8 mouse cellular contexts compared by ENCODE assay signal in genomic region chr2:7270051-7270450, GRCm38 (mm10).
DNase-seq lines count a peak whose midpoint lies in the region; ATAC-seq and TF ChIP-seq lines count a peak whose summit lies in the region.

No protein-coding gene starts in this region.

- no peak for TF ChIP-seq CTCF in layer of hippocampus, adult 2 months (conservative IDR thresholded peaks at IDR 0.05)

- H3K27ac ChIP-seq in midbrain, embryonic 11.5 days (ENCODE audit: low read depth, low read length): no peak overlapping the region
- H3K27ac ChIP-seq in midbrain, embryonic 16.5 days (ENCODE audit: low read length): no peak overlapping the region
- H3K27ac ChIP-seq in layer of hippocampus, adult 2 months: peak overlapping the region; percentile 96
- no peak overlapping the region for H3K27ac ChIP-seq in intestine, embryonic 16.5 days (ENCODE audit: low read length)
- no peak overlapping the region for H3K27ac ChIP-seq in forebrain, embryonic 11.5 days (ENCODE audit: low read depth, low read length)

- no peaks in the 10 kb centered on the region for H3K27me3 ChIP-seq in midbrain, embryonic 11.5 days (ENCODE audit: control insufficient read depth, insufficient read depth, low read length)
- no peaks in the 10 kb centered on the region for H3K27me3 ChIP-seq in midbrain, embryonic 16.5 days (ENCODE audit: control insufficient read depth, insufficient read depth, low read depth, low read length)
- H3K27me3 ChIP-seq in intestine, embryonic 16.5 days (replicated peaks; ENCODE audit: control insufficient read depth, insufficient read depth, low read length): no peaks in the 10 kb centered on the region
- H3K27me3 ChIP-seq in forebrain, embryonic 11.5 days (ENCODE audit: control insufficient read depth, insufficient read depth, low read length): no peaks in the 10 kb centered on the region

- peak; percentile 19 for DNase-seq in midbrain, embryonic 11.5 days (ENCODE audit: low spot score, missing footprints)
- DNase-seq in layer of hippocampus, adult 2 months (ENCODE audit: low spot score in 2 of 2): peak; percentile 88 to 94
- peak; percentile 49 for DNase-seq in thymus, postnatal 4 days
- DNase-seq in forebrain, embryonic 11.5 days (ENCODE audit: low spot score): no peak
- DNase-seq in retina, embryonic 14.5 days (ENCODE audit: low spot score): no peak

- H3K9me3 ChIP-seq in midbrain, embryonic 11.5 days (ENCODE audit: control insufficient read depth, low read length): no peaks in the 10 kb centered on the region
- no peaks in the 10 kb centered on the region for H3K9me3 ChIP-seq in midbrain, embryonic 16.5 days (replicated peaks; ENCODE audit: control insufficient read depth, low read length, poor library complexity, severe bottlenecking)
- no peaks in the 10 kb centered on the region for H3K9me3 ChIP-seq in intestine, embryonic 16.5 days (ENCODE audit: control insufficient read depth, low read length)
- no peaks in the 10 kb centered on the region for H3K9me3 ChIP-seq in forebrain, embryonic 11.5 days (ENCODE audit: control insufficient read depth, low read length)

- H3K4me1 ChIP-seq in midbrain, embryonic 11.5 days (ENCODE audit: control insufficient read depth, insufficient read depth, low read length): no peaks in the 10 kb centered on the region
- no peaks in the 10 kb centered on the region for H3K4me1 ChIP-seq in midbrain, embryonic 16.5 days (ENCODE audit: control insufficient read depth, insufficient read depth, low read length)
- no peaks in the 10 kb centered on the region for H3K4me1 ChIP-seq in intestine, embryonic 16.5 days (ENCODE audit: control insufficient read depth, insufficient read depth, low read length)
- no peaks in the 10 kb centered on the region for H3K4me1 ChIP-seq in forebrain, embryonic 11.5 days (replicated peaks; ENCODE audit: control insufficient read depth, insufficient read depth, low read length)

- WGBS in midbrain, embryonic 11.5 days: 82% methylated on average over 7 of the region's 7 CpGs
- WGBS in midbrain, embryonic 16.5 days: 79% methylated on average over 7 of the region's 7 CpGs
- 79% methylated on average over 7 of the region's 7 CpGs for WGBS in intestine, embryonic 16.5 days
- WGBS in forebrain, embryonic 11.5 days: 84% methylated on average over 7 of the region's 7 CpGs

- no peak overlapping the region for H3K9ac ChIP-seq in midbrain, embryonic 11.5 days (ENCODE audit: low read length)
- H3K9ac ChIP-seq in midbrain, embryonic 16.5 days (ENCODE audit: low read depth, low read length): no peak overlapping the region
- no peak overlapping the region for H3K9ac ChIP-seq in intestine, embryonic 16.5 days (ENCODE audit: low read depth, low read length)
- no peak overlapping the region for H3K9ac ChIP-seq in forebrain, embryonic 11.5 days (ENCODE audit: low read length)

- H3K4me3 ChIP-seq in midbrain, embryonic 11.5 days (ENCODE audit: low read depth, low read length): no peak overlapping the region
- no peak overlapping the region for H3K4me3 ChIP-seq in midbrain, embryonic 16.5 days (ENCODE audit: low read depth, low read length)
- H3K4me3 ChIP-seq in layer of hippocampus, adult 2 months: no peak overlapping the region
- no peak overlapping the region for H3K4me3 ChIP-seq in intestine, embryonic 16.5 days (ENCODE audit: low read length)
- H3K4me3 ChIP-seq in forebrain, embryonic 11.5 days (ENCODE audit: low read depth, low read length): no peak overlapping the region

- ATAC-seq in midbrain, embryonic 11.5 days (ENCODE audit: low FRiP score): no peak
- ATAC-seq in midbrain, embryonic 16.5 days: no peak
- ATAC-seq in megakaryocyte, adult 5-6 weeks (ENCODE audit: poor library complexity, severe bottlenecking): peak; percentile 38; the same call in 1 of the 2 replicates
- ATAC-seq in intestine, embryonic 16.5 days: no peak
- ATAC-seq in forebrain, embryonic 11.5 days (replicated peaks; ENCODE audit: low FRiP score): no peak

- H3K4me2 ChIP-seq in midbrain, embryonic 11.5 days: no peak overlapping the region
- no peak overlapping the region for H3K4me2 ChIP-seq in midbrain, embryonic 16.5 days (ENCODE audit: low read length)
- H3K4me2 ChIP-seq in intestine, embryonic 16.5 days (ENCODE audit: low read depth, low read length): no peak overlapping the region
- H3K4me2 ChIP-seq in forebrain, embryonic 11.5 days (ENCODE audit: low read depth, low read length, severe bottlenecking): no peak overlapping the region

- no peaks in the 10 kb centered on the region for H3K36me3 ChIP-seq in midbrain, embryonic 11.5 days (ENCODE audit: control insufficient read depth, insufficient read depth, low read length)
- H3K36me3 ChIP-seq in midbrain, embryonic 16.5 days (ENCODE audit: control insufficient read depth, insufficient read depth, low read length): no peaks in the 10 kb centered on the region
- H3K36me3 ChIP-seq in intestine, embryonic 16.5 days (ENCODE audit: control insufficient read depth, insufficient read depth, low read length): no peaks in the 10 kb centered on the region
- no peaks in the 10 kb centered on the region for H3K36me3 ChIP-seq in forebrain, embryonic 11.5 days (ENCODE audit: control insufficient read depth, insufficient read depth, low read length)

Comparison
In these comparisons a context has a peak if more than half of its experiments do, and no peak if none do; other contexts are left out.
1. DNase-seq: peak in midbrain, embryonic 11.5 days (single experiment), layer of hippocampus, adult 2 months (2 of 2) and thymus, postnatal 4 days (single experiment); none in forebrain, embryonic 11.5 days (single experiment) and retina, embryonic 14.5 days (single experiment).